Mouse (Mus musculus): ENCODE data around the gene Cenpb.

DNA sequence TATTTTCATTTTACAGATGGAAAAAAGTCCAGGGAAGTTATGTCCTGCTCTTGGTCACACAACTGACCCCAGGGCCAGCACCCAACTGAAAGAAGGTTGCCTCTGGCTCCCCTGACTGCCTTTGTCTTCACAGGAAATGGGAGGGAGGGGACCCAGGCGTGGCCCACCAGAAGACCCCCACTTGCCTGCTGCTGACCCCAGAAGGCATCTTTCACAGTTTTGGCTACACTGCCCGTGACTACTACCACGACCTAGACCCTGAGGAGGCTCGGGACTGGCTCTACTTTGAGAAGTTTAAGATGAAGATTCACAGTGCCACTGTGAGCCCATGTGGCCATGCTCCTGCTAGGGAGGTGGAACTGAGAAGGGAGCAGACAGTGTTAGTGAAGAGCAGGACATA lies 41.6 kb downstream of the Cenpb start:
- no peak for TF ChIP-seq CTCF (IDR thresholded peaks at IDR 0.05; ENCODE audit: insufficient read depth, low read depth, low read length)
- TF ChIP-seq POLR2A (IDR thresholded peaks at IDR 0.05; ENCODE audit: insufficient read depth, low read depth, low read length), result no peak
